8 mouse cellular contexts compared by ENCODE assay signal in the genomic region with DNA sequence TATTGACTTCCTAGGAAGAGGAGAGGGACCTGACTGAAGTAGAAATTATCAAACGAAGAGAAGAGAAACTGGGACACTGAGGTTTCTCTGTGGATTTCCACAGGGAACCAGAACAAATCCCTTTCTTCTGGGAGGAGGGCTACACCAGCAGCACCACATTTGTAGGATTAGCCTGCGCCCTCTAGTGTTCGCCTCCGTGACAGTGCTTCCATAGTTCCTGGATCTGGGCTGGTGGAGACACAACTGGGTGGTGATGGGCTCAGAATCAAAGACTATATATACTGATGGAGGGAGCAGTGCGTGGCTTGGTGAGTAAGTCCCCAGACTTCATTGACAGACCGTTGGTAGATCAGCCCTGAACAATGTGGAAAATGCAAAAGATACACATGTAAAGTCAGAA.
DNase-seq lines count a peak whose midpoint lies in the region; ATAC-seq lines count a peak whose summit lies in the region.

No protein-coding gene starts in this region.

- peak; percentile 48 for ATAC-seq in granulocyte monocyte progenitor cell, adult 5-6 weeks (replicated peaks; ENCODE audit: poor library complexity, severe bottlenecking)

- peak; percentile 53 for DNase-seq in 416B (ENCODE audit: low read depth)
- DNase-seq in adrenal gland, adult 2 months = peak; percentile 71
- peak; percentile 54 for DNase-seq in embryo, embryonic 11.5 days (ENCODE audit: low read depth, low spot score)
- DNase-seq in kidney, postnatal 25 days = peak; percentile 76 to 88
- peak; percentile 52 to 60 for DNase-seq in lung, adult 18-20 months
- DNase-seq in retina, adult 2 months (ENCODE audit: low read depth, low spot score) = peak; percentile 28
- DNase-seq in yolk sac, embryonic 10.5 days (ENCODE audit: low spot score) = peak; percentile 44

Comparison
In these comparisons a context has a peak if more than half of its experiments do, and no peak if none do; other contexts are left out.
1. Peak in every context shown above with its lines: DNase-seq and ATAC-seq.
2. DNase-seq: peak in every context shown above with its lines; median percentile 82 in kidney, postnatal 25 days; 71 in adrenal gland, adult 2 months; 56 in lung, adult 18-20 months; 54 in embryo, embryonic 11.5 days; 53 in 416B; 44 in yolk sac, embryonic 10.5 days; 28 in retina, adult 2 months.